Mouse (Mus musculus) forebrain, embryonic 15.5 days (tissue): ENCODE results near the gene Lep. TPM values are rescaled to one million over a fixed set of nuclear protein-coding genes. Genes with fewer than 3 reads are reported as not detected.

Experiments used
- ATAC-seq: fragments of 200-750 bp; cut with Nextera tagmentation; replicated peaks from 2 replicates; pipeline ENCODE4 v1.8.0; 2017; ENCODE audit warnings: mild to moderate bottlenecking, moderate TSS enrichment, moderate library complexity
- H3K27ac ChIP-seq: fragments of 300-500 bp; sonication (generic); replicated peaks from 2 replicates; pipeline ENCODE4 v1.5.1; 2015; ENCODE audit warnings: mild to moderate bottlenecking, inconsistent platforms
- H3K27me3 ChIP-seq: fragments of 300-500 bp; sonication (generic); 2 replicates; pipeline ENCODE4 v1.6.1; 2015; ENCODE audit warnings: inconsistent platforms
- H3K36me3 ChIP-seq: fragments of 300-500 bp; sonication (generic); 2 replicates; pipeline ENCODE4 v1.6.1; 2015; ENCODE audit warnings: mild to moderate bottlenecking, inconsistent platforms
- H3K4me1 ChIP-seq: fragments of 300-500 bp; sonication (generic); 2 replicates; pipeline ENCODE4 v1.6.1; 2015; ENCODE audit warnings: inconsistent platforms
- H3K4me2 ChIP-seq: fragments of 300-500 bp; sonication (generic); replicated peaks from 2 replicates; pipeline ENCODE4 v1.6.1; 2015; ENCODE audit warnings: mild to moderate bottlenecking, inconsistent platforms
- H3K4me3 ChIP-seq: fragments of 300-500 bp; sonication (generic); 2 replicates; pipeline ENCODE4 v1.5.1; 2015; ENCODE audit warnings: mild to moderate bottlenecking, inconsistent platforms
- H3K9ac ChIP-seq: fragments of 300-500 bp; sonication (generic); replicated peaks from 2 replicates; pipeline ENCODE4 v1.6.1; 2015; ENCODE audit warnings: mild to moderate bottlenecking, inconsistent platforms
- H3K9me3 ChIP-seq: fragments of 300-500 bp; sonication (generic); 2 replicates; pipeline ENCODE4 v1.6.1; 2016; ENCODE audit warnings: inconsistent platforms
- WGBS: fragments of 180-500 bp; shearing (Covaris S2); methylation state at CpG from one replicate; pipeline ENCODE4 v1.1.7; 2015; ENCODE audit warnings: mixed read lengths; 5-methylcytosine and 5-hydroxymethylcytosine counted together
- polyA plus RNA-seq: library from polyadenylated mRNA; unstranded; fragments of >200 nt; fragmentation: Nextera tagmentation; extraction: Ambion mirVana; gene quantifications from 2 replicates; pipeline ENCODE4 v1.2.1, GENCODE M21; 2015

Lep gene
- polyA plus RNA-seq, 1 experiment from 2014 or later = not detected

GRCm38 (mm10) chr6:29056377-29056776 is 3.6 kb upstream of the Lep start:
- Histone ChIP-seq H3K27me3 (no peaks in the 10 kb centered on the region), H3K36me3 (no peaks in the 10 kb centered on the region), H3K4me3 (no peak overlapping the region), H3K4me2 (no peak overlapping the region), H3K27ac (no peak overlapping the region), H3K9me3 (no peaks in the 10 kb centered on the region), H3K4me1 (no peaks in the 10 kb centered on the region), H3K9ac (no peak overlapping the region)
- no peak for ATAC-seq
- WGBS = 89% methylated on average over 7 of the region's 7 CpGs

DNA sequence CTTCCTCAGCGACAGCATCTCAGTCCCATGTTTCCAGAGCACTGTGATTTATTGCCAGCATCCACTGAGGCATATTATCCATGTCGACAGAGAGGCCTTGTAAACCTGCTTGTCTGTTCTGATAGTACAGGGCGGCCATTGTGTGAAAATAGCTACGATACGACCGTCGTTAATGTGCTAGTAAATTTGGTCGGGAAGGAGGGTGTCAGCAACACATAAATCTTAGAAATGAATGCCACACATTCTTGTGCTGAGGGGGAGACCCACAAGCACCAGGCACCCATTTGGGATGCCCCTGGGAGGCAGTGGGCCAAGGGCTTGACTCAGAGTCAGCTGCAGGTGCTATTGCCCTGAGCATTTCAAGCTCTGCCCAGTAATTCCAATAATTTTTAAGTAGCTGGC is 6.4 kb downstream of the Lep start:
- Histone ChIP-seq H3K9ac (no peak overlapping the region), H3K9me3 (no peaks in the 10 kb centered on the region), H3K4me3 (no peak overlapping the region), H3K36me3 (no peaks in the 10 kb centered on the region), H3K27me3 (no peaks in the 10 kb centered on the region), H3K4me1 (no peaks in the 10 kb centered on the region), H3K4me2 (no peak overlapping the region), H3K27ac (no peak overlapping the region)
- 65% methylated on average over 8 of the region's 8 CpGs for WGBS
- ATAC-seq = no peak

DNA sequence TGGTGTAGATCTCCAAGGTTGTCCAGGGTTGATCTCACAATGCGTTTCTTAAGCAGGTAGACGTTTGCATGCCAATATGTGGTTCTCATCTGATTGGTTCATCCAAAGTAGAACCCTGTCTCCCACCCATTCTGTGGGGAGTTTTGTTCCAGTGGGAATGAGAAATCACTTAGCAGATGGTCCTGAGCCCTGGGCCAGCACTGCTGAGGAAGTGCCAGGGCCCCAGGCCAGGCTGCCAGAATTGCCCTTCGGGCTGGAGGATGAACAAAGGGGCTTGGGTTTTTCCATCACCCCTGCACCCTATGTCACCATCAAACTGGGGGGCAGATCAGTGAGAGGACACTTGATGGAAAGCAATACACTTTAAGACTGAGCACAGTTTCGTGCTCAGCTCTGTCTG is 12.2 kb downstream of the Lep start:
- no peaks in the 10 kb centered on the region for H3K36me3 ChIP-seq
- H3K4me3 ChIP-seq = no peak overlapping the region
- ATAC-seq = no peak
- WGBS = 65% methylated on average over 4 of the region's 4 CpGs
- no peaks in the 10 kb centered on the region for H3K9me3 ChIP-seq
- no peaks in the 10 kb centered on the region for H3K4me1 ChIP-seq
- H3K9ac ChIP-seq = no peak overlapping the region
- no peak overlapping the region for H3K4me2 ChIP-seq
- H3K27ac ChIP-seq = no peak overlapping the region
- no peaks in the 10 kb centered on the region for H3K27me3 ChIP-seq

DNA sequence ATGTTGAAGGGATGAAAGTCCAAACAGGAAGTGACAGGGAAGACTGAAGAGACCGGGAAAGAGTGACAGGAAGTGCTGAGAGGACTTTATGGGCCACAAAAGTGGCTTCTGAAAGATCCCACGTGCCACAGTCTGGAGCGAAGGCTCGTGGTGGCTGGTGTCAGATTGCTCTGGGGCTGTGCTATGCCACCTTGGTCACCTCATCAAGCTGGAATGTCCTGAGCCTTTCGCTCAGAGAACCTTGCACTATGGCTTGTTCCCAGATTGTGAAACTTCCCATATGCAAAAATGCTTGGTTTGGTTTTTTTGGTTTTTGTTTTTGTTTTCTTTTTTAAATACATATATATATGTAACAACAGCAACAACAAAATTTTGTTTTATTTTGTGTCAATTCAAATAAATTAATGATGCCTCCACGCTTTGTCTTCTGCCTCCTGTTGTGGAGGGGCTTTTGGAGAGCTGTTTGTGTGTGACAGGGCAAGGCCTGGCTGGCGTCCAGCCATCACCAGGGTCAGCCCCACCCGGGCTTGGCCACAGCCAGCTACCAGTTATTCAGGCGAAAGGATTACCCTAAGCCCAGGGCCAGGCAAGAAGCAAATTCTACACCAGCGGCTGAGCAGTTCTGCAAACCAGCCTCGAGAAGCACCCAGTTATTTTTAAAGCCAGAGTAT is 13.6 kb downstream of the Lep start:
- Histone ChIP-seq H3K4me2 (no peak overlapping the region), H3K4me1 (no peaks in the 10 kb centered on the region; the same call in 1 of the 2 replicates), H3K27ac (no peak overlapping the region), H3K4me3 (no peak overlapping the region), H3K9ac (no peak overlapping the region), H3K27me3 (no peaks in the 10 kb centered on the region), H3K36me3 (no peaks in the 10 kb centered on the region), H3K9me3 (no peaks in the 10 kb centered on the region)
- no peak for ATAC-seq
- WGBS = 68% methylated on average over 11 of the region's 11 CpGs

DNA sequence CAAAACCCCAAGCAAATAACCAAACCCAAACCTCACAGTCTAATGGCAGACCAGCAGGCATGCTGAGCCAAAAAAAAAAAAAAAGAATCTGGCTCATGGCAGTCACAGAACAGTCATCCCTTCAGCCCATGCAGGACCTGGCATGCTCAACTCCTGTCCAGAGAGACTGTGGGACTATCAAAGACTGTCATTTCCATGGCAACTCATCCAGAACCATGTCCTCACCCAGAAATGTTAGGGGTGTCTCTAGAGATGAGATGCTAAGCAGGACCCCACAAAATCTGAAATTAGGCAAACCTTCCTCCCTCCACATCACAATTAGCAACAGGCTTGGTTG is 14.1 kb downstream of the Lep start:
- H3K27ac ChIP-seq = no peak overlapping the region
- peaks cover 3% of the 10 kb centered on the region for H3K4me1 ChIP-seq
- no peaks in the 10 kb centered on the region for H3K36me3 ChIP-seq
- H3K4me3 ChIP-seq = no peak overlapping the region
- H3K27me3 ChIP-seq = no peaks in the 10 kb centered on the region
- no peak for ATAC-seq
- no peak overlapping the region for H3K9ac ChIP-seq
- no peaks in the 10 kb centered on the region for H3K9me3 ChIP-seq
- H3K4me2 ChIP-seq = no peak overlapping the region

GRCm38 (mm10) chr6:29079291-29079690 is 19.3 kb downstream of the Lep start:
- H3K4me2 ChIP-seq = no peak overlapping the region
- no peak overlapping the region for H3K9ac ChIP-seq
- H3K4me3 ChIP-seq = no peak overlapping the region
- 39% methylated on average over 4 of the region's 4 CpGs for WGBS
- H3K36me3 ChIP-seq = no peaks in the 10 kb centered on the region
- peak overlapping the region; percentile 39 for H3K27ac ChIP-seq
- ATAC-seq = peak; percentile 81
- no peaks in the 10 kb centered on the region for H3K27me3 ChIP-seq
- no peaks in the 10 kb centered on the region for H3K9me3 ChIP-seq
- H3K4me1 ChIP-seq = peaks cover 11% of the 10 kb centered on the region

DNA sequence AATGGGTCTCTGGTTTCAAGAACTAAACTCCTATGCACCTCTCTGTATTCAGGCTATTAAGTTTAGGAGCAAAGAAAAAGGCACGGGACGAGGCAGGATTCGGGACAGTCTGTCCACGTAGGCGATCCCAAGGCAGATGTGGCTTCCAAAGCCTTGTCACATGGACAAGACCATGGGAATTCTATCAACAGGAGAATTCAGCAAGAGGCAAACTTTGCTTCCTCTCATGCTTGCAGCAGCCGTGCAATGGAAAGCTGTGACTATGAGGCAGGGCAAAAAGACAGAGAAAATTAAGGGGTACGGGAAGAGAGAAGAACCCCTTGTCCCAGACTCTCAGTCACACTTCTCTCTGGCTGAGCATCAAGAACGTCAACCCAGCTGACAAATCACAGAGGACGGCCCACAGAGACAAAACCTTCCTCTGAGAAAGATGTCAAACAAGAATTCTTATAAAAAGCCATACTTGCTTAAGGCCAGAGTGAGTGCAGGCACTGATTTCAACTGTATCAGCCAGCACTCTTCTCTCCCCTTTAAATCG is 21.9 kb downstream of the Lep start:
- H3K9me3 ChIP-seq = no peaks in the 10 kb centered on the region
- no peak overlapping the region for H3K9ac ChIP-seq
- no peak overlapping the region for H3K4me3 ChIP-seq
- H3K36me3 ChIP-seq = no peaks in the 10 kb centered on the region
- 74% methylated on average over 10 of the region's 10 CpGs for whole genome bisulfite sequencing
- ATAC-seq = no peak
- H3K27ac ChIP-seq = no peak overlapping the region
- H3K4me1 ChIP-seq = peaks cover 11% of the 10 kb centered on the region
- H3K27me3 ChIP-seq = no peaks in the 10 kb centered on the region
- H3K4me2 ChIP-seq = no peak overlapping the region

DNA sequence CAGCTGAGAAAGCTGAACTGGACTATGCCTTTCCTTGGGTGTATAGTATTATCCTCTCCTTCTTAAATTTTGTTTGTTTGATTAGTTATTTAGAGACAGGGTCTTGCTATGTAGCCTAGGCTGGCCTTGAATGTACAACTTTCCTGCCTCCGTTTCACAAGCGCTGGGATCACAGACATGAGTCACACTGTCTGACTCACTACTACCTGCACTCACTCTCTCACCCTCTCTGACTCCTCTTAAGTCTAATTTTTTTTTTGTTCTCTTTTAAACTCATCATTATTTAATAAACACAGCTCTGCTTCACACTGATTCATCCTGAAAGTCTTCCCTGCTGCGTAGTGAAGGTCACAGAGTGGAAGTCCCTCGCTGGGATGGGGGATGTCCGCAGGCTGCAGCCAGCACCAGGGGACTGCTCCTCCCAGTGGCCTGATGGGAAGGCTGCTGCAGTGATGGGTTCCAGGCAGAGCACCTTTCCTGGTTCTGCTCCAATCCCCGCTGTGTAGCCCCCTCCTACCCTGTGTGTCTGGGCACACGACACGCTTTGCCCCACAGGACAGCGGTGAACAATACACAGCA is 22.8 kb downstream of the Lep start:
- peaks cover 11% of the 10 kb centered on the region for H3K4me1 ChIP-seq
- H3K9ac ChIP-seq = no peak overlapping the region
- no peak overlapping the region for H3K4me3 ChIP-seq
- H3K27ac ChIP-seq = no peak overlapping the region
- H3K36me3 ChIP-seq = no peaks in the 10 kb centered on the region
- ATAC-seq = no peak
- H3K4me2 ChIP-seq = no peak overlapping the region
- H3K27me3 ChIP-seq = no peaks in the 10 kb centered on the region
- 50% methylated on average over 9 of the region's 9 CpGs for WGBS
- H3K9me3 ChIP-seq = no peaks in the 10 kb centered on the region

DNA sequence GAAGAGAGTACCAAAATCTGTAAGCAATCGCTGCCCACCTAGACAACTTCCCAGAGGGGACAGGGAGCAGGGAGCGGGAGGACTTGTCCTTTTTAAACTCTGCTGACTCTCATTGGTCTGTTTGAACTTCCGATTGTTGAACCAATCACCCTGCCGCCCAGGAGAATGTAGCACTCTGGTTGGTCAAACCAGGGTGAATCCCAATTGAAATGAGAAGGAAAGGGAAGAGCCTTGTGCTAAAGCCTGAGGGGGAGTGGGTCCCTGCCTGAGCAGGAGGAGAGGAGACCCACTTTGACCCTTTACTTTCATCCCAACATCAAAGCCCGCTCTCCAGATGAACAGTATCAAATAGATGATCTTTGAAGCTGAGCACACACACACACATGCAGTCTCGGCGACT is 24.4 kb downstream of the Lep start:
- 69% methylated on average over 7 of the region's 7 CpGs for WGBS
- H3K4me1 ChIP-seq = peaks cover 5% of the 10 kb centered on the region
- H3K9me3 ChIP-seq = no peaks in the 10 kb centered on the region
- no peak overlapping the region for H3K4me3 ChIP-seq
- H3K27ac ChIP-seq = no peak overlapping the region
- ATAC-seq = no peak
- H3K4me2 ChIP-seq = no peak overlapping the region
- H3K9ac ChIP-seq = no peak overlapping the region
- no peaks in the 10 kb centered on the region for H3K27me3 ChIP-seq
- H3K36me3 ChIP-seq = no peaks in the 10 kb centered on the region

DNA sequence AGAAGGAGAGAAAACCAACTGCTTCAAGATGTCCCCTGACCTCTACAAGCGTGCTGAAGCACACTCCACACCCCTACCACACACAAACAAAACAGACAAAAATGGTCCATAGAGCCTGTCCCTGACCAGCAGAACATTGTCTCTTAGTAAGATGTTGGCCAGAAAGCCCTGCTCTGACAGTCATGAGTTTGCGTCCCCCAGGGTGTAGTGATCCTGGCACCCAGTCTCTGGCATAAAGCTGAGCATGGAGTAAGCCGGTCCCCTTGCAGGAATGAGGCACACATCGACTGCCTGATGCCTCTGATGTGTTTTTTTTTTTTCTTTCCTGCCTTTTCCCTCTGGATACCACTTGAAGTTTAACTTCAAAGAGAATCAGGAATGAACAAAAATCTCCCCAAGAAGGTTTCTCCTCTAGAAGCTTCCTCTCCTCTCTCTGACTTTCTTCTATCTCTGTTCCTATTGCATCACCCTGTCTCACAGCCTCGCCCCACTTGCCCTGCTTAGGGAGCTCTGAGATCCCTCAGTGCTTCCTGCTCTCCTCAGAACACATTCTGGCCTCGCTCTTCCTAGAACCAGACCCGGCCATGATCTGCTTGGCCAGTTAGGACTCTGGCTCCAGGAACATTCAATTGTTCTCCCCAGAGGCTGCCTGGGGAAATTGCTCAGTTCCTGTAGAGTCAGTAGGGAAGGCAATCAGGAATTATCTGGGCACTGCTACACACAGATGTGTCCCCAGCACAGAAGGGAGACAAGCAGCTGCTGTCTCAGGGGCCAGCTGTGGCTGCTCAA is 28.1 kb downstream of the Lep start:
- Histone ChIP-seq H3K9me3 (no peaks in the 10 kb centered on the region), H3K36me3 (no peaks in the 10 kb centered on the region), H3K4me3 (no peak overlapping the region), H3K27ac (no peak overlapping the region), H3K27me3 (no peaks in the 10 kb centered on the region), H3K4me2 (no peak overlapping the region), H3K4me1 (no peaks in the 10 kb centered on the region), H3K9ac (no peak overlapping the region)
- 75% methylated on average over 7 of the region's 7 CpGs for WGBS
- ATAC-seq = no peak

GRCm38 (mm10) chr6:29092234-29092633 is 32.2 kb downstream of the Lep start:
- Histone ChIP-seq H3K4me3 (no peak overlapping the region), H3K27me3 (no peaks in the 10 kb centered on the region), H3K9me3 (no peaks in the 10 kb centered on the region), H3K36me3 (no peaks in the 10 kb centered on the region), H3K4me2 (no peak overlapping the region), H3K27ac (no peak overlapping the region), H3K9ac (no peak overlapping the region), H3K4me1 (no peaks in the 10 kb centered on the region)
- 81% methylated on average over 7 of the region's 7 CpGs for WGBS
- no peak for ATAC-seq

DNA sequence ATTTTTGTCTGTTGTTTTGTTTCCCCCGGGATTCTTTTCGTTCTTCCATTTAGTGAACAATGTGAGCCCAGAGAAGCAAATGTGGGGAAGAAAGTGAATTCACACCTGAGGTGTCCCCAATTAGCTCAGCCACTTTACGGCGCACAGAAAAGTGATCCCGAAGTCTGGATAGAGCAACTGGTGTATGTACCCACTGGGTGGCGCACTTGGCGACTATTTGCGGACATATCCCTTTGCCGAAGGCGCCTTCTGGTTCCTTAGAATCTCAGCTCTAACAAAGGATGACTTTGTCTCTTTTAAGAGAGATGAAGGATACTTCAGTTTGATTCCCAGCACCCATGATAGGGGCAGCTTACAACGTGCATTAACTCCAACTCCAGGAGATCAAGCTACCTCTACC is 32.9 kb downstream of the Lep start:
- Histone ChIP-seq H3K27ac (no peak overlapping the region), H3K4me2 (no peak overlapping the region), H3K4me1 (no peaks in the 10 kb centered on the region), H3K9me3 (no peaks in the 10 kb centered on the region), H3K9ac (no peak overlapping the region), H3K4me3 (no peak overlapping the region), H3K27me3 (no peaks in the 10 kb centered on the region), H3K36me3 (no peaks in the 10 kb centered on the region)
- ATAC-seq = no peak
- 61% methylated on average over 11 of the region's 11 CpGs for WGBS
